Mouse (Mus musculus): ENCODE measurements around the gene Serinc3. TPM values are rescaled to one million over a fixed set of nuclear protein-coding genes. Genes with fewer than 3 reads are reported as not detected.
"Not testable (repeated sequence)": the region's sequence is repeated elsewhere in the genome, so short reads cannot be mapped to it uniquely, and the experiment has no call there.

Serinc3 gene
- polyA plus RNA-seq, 1 experiment from 2014 or later, result 71.5 TPM

DNA sequence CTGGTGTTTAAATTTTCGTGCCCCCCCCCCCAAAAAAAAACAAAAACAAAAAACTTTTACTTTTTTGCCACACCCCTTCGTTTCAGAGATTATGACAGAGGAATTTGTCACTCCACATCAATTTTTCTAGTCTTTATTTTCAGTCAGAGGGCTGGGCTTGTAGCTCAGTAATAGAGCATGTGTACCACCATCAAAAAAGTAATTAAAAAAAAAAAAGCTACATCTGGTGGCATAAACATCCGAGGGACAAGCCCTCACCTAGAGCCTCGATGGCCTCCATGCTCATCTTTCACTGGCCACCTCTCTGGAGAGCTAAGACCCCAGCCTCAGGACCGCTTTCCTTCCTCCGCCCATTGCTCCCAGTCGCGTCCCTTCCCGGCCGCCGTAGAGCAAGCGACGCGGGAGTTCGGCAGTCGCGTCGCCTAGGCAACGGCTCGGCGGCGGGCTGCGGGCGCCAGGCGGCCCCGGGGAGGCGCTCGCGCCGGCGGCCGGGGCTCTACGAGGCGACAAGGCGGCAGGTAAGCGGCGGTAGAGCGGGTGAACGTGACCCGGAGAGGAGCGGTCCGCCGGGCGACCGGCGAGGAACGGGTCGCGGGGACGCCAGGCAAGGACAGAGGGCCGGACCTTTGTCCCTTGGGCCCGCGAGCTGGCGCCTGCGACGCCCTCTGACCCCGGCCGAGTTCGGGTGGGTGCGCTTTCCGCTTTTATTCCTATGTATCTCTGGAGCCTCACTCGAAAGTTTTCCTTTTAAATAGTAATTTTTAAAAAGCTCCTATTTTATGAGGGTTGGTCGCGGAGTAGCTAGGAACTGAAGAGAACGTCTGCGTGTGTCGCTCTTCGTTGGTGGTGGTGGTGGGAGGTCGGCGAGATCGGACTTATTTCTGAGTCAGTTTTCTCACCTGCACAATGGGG, 13.3 kb upstream of the Serinc3 start, which contains the start of gene Pkig:
TSS of gene Pkig (plus strand) at position 412 of the 912 bp plus-strand sequence.
- WGBS, result under 1% methylated on average over 71 of the region's 71 CpGs
- H3K27me3 ChIP-seq (ENCODE audit: control insufficient read depth, insufficient read depth, low read depth, low read length), result no peaks in the 10 kb centered on the region

DNA sequence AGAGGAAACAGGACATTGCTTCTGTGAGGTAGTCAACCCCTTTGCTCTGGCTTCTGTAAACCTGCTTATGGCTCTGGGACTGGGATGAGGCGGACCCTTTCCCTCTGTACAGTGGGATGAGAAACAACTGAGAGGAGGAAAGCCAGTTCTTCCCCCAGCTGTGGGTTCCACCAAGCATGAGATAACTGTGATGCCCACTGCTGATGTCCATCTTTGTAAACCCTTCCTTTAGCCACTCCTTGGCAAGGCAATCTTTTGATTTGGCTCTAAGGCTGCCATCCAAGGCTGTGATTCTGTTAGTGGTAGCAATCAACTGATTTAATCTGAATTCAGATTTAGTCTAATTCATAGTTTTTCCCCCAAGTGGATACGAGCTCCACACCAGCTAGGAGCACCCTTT, 12.6 kb upstream of the Serinc3 start:
- Histone ChIP-seq H3K36me3 (ENCODE audit: control insufficient read depth, insufficient read depth, low read length) (no peaks in the 10 kb centered on the region), H3K27ac (ENCODE audit: low read length) (no peak overlapping the region), H3K9me3 (ENCODE audit: control insufficient read depth, low read length) (no peaks in the 10 kb centered on the region), H3K9ac (ENCODE audit: low read length) (no peak overlapping the region), H3K4me2 (ENCODE audit: low read depth, low read length) (no peak overlapping the region), H3K27me3 (ENCODE audit: control insufficient read depth, insufficient read depth, low read depth, low read length) (no peaks in the 10 kb centered on the region), H3K4me1 (replicated peaks; ENCODE audit: control insufficient read depth, insufficient read depth, low read length) (peaks cover 9% of the 10 kb centered on the region; the same call in 1 of the 2 replicates), H3K4me3 (ENCODE audit: low read length) (no peak overlapping the region)
- ATAC-seq (ENCODE audit: low read depth), result no peak
- 77% methylated on average over 2 of the region's 2 CpGs for WGBS

More for the DNA sequence above, 13.3 kb upstream of the Serinc3 start, which contains the start of gene Pkig:
- peak within 1 kb of the TSS; percentile 86 for H3K4me3 ChIP-seq (ENCODE audit: low read length)
- H3K9me3 ChIP-seq (ENCODE audit: control insufficient read depth, low read length), result no peaks in the 10 kb centered on the region
- peak; percentile 95 for ATAC-seq (ENCODE audit: low read depth)
- H3K4me2 ChIP-seq (ENCODE audit: low read depth, low read length), result peak within 1 kb of the TSS; percentile 63
- H3K36me3 ChIP-seq (ENCODE audit: control insufficient read depth, insufficient read depth, low read length), result no peaks in the 10 kb centered on the region
- H3K4me1 ChIP-seq (replicated peaks; ENCODE audit: control insufficient read depth, insufficient read depth, low read length), result peaks cover 9% of the 10 kb centered on the region; the same call in 1 of the 2 replicates
- peak within 1 kb of the TSS; percentile 69 for H3K27ac ChIP-seq (ENCODE audit: low read length)
- peak within 1 kb of the TSS; percentile 90 for H3K9ac ChIP-seq (ENCODE audit: low read length)

DNA sequence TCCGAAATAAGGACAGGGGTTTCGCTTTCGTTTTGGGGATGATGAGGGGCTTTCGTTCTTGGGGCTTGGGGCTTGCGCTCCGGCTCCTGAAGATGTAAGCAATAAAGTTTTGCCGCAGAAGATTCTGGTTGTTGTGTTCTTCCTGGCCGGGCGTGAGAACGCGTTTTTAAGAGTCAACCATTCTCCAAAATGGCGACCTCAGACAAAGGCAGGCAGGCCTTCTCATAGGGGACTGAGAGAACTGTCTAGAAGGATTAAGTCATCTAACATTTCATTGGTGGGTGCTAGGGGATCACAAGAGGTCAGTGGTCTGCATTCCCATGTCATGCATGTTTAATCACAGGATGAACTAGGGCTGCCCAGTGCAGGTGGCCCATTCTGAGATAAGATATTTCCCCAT, 10.8 kb upstream of the Serinc3 start:
- not testable (repeated sequence) for H3K36me3 ChIP-seq (ENCODE audit: control insufficient read depth, insufficient read depth, low read length); H3K4me1 ChIP-seq (replicated peaks; ENCODE audit: control insufficient read depth, insufficient read depth, low read length); H3K4me3 ChIP-seq (ENCODE audit: low read length); H3K9ac ChIP-seq (ENCODE audit: low read length); H3K4me2 ChIP-seq (ENCODE audit: low read depth, low read length); H3K27ac ChIP-seq (ENCODE audit: low read length); H3K27me3 ChIP-seq (ENCODE audit: control insufficient read depth, insufficient read depth, low read depth, low read length); ATAC-seq (ENCODE audit: low read depth); H3K9me3 ChIP-seq (ENCODE audit: control insufficient read depth, low read length)
- WGBS, result 95% methylated on average over 8 of the region's 12 CpGs

DNA sequence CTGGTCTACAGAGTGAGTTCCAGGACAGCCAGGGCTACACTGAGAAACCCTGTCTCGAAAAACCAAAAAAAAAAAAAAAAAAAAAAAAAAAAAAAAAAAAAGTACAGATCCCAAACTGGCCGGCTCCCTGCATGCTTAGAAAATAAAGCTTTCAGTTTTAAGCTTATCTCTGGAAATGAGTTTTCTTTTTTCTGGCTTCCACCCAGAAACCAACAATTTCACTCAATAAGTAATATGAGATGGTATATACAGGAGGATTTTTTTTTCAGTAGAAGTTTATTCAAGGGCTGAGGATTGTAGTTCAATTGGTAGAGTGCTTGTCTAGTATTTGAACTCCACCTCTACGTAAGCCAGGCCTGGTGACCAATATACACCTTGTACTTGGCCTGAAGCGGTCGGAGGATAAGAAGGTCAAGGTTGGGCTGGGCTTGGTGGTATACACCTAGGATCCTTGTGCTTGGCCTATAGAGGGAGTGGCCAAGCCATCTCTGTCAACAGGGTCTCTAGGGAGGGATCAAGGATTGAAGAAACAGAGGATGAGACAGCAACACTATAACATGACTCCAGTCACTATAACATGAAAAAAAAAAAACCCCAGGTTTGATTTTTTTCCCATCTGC, 1.6 kb upstream of the Serinc3 start:
- Histone ChIP-seq H3K9ac (ENCODE audit: low read length) (no peak overlapping the region), H3K27me3 (ENCODE audit: control insufficient read depth, insufficient read depth, low read depth, low read length) (no peaks in the 10 kb centered on the region), H3K4me3 (ENCODE audit: low read length) (no peak overlapping the region), H3K27ac (ENCODE audit: low read length) (no peak overlapping the region), H3K36me3 (ENCODE audit: control insufficient read depth, insufficient read depth, low read length) (no peaks in the 10 kb centered on the region), H3K9me3 (ENCODE audit: control insufficient read depth, low read length) (peaks cover 10% of the 10 kb centered on the region), H3K4me1 (replicated peaks; ENCODE audit: control insufficient read depth, insufficient read depth, low read length) (peaks cover 14% of the 10 kb centered on the region), H3K4me2 (ENCODE audit: low read depth, low read length) (no peak overlapping the region)
- 55% methylated on average over 5 of the region's 5 CpGs for WGBS
- ATAC-seq (ENCODE audit: low read depth), result no peak

DNA sequence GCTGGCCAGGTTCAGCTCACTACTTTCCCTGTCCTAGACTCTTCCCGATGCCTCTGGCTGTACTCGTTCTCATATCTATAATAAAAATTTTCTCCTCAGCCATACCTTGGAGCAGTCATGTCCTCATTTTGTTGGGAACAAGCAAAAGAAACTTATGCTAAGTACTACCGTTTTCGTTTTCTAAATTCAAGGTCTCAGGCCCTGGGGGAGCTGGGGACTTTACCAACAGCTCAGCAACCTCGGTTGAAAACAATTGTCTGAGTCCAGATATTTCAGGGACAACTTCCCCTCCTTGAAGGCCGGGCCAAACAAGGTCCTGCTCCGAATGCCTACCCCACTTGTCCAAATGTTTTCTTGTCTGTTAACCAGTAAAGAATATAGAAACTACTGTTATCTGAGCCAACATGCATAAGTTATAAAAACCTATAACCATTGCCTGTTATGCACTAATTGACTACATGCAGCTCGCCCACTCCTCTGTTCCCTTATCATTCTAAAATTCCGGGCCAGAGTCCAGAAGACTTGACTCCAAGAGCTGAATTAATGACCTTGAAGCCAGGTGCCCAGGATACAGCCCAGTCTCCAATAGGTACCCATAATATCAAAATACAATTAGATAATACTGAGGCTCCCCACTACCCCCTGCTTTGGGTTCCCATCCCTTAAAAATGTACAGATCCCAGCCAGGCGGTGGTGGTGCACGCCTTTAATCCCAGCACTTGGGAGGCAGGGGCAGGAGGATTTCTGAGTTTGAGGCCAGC, 949 bp upstream of the Serinc3 start:
- Histone ChIP-seq H3K9ac (ENCODE audit: low read length) (peak overlapping the region; percentile 45; the same call in 1 of the 2 replicates), H3K36me3 (ENCODE audit: control insufficient read depth, insufficient read depth, low read length) (no peaks in the 10 kb centered on the region), H3K4me2 (ENCODE audit: low read depth, low read length) (peak overlapping the region; percentile 50; the same call in 1 of the 2 replicates), H3K27me3 (ENCODE audit: control insufficient read depth, insufficient read depth, low read depth, low read length) (no peaks in the 10 kb centered on the region), H3K4me1 (replicated peaks; ENCODE audit: control insufficient read depth, insufficient read depth, low read length) (peaks cover 14% of the 10 kb centered on the region), H3K27ac (ENCODE audit: low read length) (peak overlapping the region; percentile 48; the same call in 1 of the 2 replicates), H3K4me3 (ENCODE audit: low read length) (no peak overlapping the region), H3K9me3 (ENCODE audit: control insufficient read depth, low read length) (peaks cover 7% of the 10 kb centered on the region)
- WGBS, result 70% methylated on average over 11 of the region's 11 CpGs
- no peak for ATAC-seq (ENCODE audit: low read depth)

DNA sequence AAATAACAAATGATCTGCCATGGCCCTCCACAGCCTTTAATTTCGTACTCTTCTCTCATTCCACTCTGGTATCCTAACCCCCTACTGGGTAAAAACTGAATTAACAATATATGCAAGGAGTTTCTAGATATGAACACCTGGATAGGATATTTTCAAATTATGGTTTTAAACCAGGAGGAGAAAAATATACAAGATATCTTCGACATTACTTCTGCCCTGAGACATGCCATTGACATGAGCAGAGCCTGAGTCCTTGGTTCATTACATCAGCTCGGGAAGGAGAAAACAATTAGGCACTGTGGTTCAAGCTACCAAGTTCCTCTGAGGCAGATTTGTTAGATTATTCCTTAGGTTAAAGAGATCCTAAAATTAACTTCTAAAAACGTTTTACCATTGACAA, 884 bp downstream of the Serinc3 start:
- H3K9me3 ChIP-seq (ENCODE audit: control insufficient read depth, low read length), result no peaks in the 10 kb centered on the region
- peak overlapping the region; percentile 92 for H3K4me3 ChIP-seq (ENCODE audit: low read length)
- WGBS, result 4% methylated on average over 4 of the region's 4 CpGs
- H3K36me3 ChIP-seq (ENCODE audit: control insufficient read depth, insufficient read depth, low read length), result no peaks in the 10 kb centered on the region
- H3K4me2 ChIP-seq (ENCODE audit: low read depth, low read length), result peak overlapping the region; percentile 64
- H3K27me3 ChIP-seq (ENCODE audit: control insufficient read depth, insufficient read depth, low read depth, low read length), result no peaks in the 10 kb centered on the region
- no peak for ATAC-seq (ENCODE audit: low read depth)
- H3K4me1 ChIP-seq (replicated peaks; ENCODE audit: control insufficient read depth, insufficient read depth, low read length), result peaks cover 19% of the 10 kb centered on the region
- peak overlapping the region; percentile 96 for H3K9ac ChIP-seq (ENCODE audit: low read length)
- peak overlapping the region; percentile 100 for H3K27ac ChIP-seq (ENCODE audit: low read length)

DNA sequence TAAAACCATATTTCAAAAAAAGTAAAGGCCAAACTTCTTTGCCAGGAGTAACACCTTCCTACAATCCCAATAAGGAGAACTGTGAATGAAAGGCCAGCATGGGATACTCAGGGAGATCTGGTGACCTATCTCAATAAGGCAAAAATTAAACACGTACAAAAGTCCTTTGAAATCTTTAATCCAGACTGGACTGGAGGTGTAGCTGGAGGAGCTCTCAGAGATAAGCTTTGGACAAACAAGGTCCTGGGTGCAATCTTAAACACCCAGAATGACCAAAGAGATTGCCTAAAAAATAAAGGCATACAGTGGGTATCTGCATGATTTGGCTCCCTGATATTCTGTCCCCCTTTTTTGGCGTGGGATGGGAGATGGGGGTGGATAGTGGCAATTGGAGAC, 1.4 kb downstream of the Serinc3 start:
- H3K4me3 ChIP-seq (ENCODE audit: low read length), result peak overlapping the region; percentile 92
- no peak for ATAC-seq (ENCODE audit: low read depth)
- peak overlapping the region; percentile 81 for H3K27ac ChIP-seq (ENCODE audit: low read length)
- no peaks in the 10 kb centered on the region for H3K27me3 ChIP-seq (ENCODE audit: control insufficient read depth, insufficient read depth, low read depth, low read length)
- H3K9me3 ChIP-seq (ENCODE audit: control insufficient read depth, low read length), result no peaks in the 10 kb centered on the region
- H3K4me1 ChIP-seq (replicated peaks; ENCODE audit: control insufficient read depth, insufficient read depth, low read length), result peaks cover 22% of the 10 kb centered on the region
- 41% methylated on average over 2 of the region's 2 CpGs for WGBS
- no peaks in the 10 kb centered on the region for H3K36me3 ChIP-seq (ENCODE audit: control insufficient read depth, insufficient read depth, low read length)
- peak overlapping the region; percentile 96 for H3K9ac ChIP-seq (ENCODE audit: low read length)
- peak overlapping the region; percentile 64 for H3K4me2 ChIP-seq (ENCODE audit: low read depth, low read length)

DNA sequence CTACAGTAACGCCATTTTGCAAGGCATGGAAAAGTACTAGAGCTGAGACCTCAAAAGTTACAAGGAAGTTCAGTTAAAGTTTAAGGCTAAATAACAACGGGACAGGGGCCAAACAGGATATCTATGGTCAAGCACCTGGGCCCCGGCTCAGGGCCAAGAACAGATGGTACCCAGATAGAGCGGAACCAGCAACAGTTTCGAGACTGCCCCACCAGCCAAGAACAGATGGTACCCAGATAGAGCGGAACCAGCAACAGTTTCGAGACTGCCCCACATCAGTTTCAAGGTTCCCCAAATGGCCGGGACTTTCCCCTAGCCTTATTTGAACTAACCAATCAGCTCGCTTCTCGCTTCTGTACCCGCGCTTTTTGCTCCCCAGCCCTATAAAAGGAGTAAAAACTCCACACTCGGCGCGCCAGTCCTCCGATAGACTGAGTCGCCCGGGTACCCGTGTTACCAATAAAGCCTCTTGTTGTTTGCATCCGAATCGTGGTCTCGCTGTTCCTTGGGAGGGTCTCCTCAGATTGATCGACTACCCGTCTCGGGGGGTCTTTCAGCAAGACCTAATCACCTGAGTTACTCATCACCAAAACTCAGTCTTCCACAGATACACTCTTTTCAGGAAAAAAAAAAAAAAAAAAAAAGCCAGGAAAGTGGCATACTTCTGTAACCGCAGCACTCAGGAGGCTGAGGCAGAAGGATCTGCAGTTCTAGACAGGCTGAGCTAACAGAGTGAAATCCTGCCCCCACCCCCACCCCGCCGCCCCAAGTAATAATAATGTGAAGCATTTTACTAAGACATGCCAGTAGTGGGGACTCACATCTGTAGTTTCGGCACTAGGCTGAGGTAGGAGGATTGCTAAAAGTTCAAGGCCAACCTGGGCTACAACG, 2.0 kb downstream of the Serinc3 start:
- Histone ChIP-seq H3K4me2 (ENCODE audit: low read depth, low read length) (peak overlapping the region; percentile 64), H3K4me3 (ENCODE audit: low read length) (peak overlapping the region; percentile 92), H3K27ac (ENCODE audit: low read length) (peak overlapping the region; percentile 81), H3K9me3 (ENCODE audit: control insufficient read depth, low read length) (no peaks in the 10 kb centered on the region), H3K27me3 (ENCODE audit: control insufficient read depth, insufficient read depth, low read depth, low read length) (no peaks in the 10 kb centered on the region), H3K36me3 (ENCODE audit: control insufficient read depth, insufficient read depth, low read length) (no peaks in the 10 kb centered on the region), H3K9ac (ENCODE audit: low read length) (peak overlapping the region; percentile 96), H3K4me1 (replicated peaks; ENCODE audit: control insufficient read depth, insufficient read depth, low read length) (peaks cover 28% of the 10 kb centered on the region)
- 79% methylated on average over 30 of the region's 30 CpGs for WGBS
- no peak for ATAC-seq (ENCODE audit: low read depth)
